Mouse (Mus musculus): ENCODE results near the gene Spats2.

DNA sequence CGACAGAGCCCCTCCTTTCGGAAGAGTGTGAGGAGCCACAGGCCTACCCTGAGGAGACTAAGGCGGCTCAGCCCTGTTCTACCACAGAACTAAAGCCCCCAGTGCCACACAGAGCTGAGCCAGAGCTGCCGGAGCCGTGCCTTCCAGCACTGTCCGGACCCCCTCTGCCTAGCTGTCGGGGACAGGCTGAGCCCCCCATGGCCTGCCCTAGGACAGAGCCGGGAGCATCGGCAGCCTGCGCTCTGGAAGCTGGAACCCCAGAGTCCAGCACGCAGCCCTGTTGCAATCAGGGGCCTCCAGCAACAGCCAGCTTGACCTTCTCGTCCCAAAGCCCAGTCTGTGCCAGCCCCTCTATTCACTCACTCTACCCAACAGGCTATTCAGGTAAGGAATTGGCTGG is 43.4 kb upstream of the Spats2 start:
- TF ChIP-seq CTCF (IDR thresholded peaks at IDR 0.05; ENCODE audit: insufficient read depth, low read length) (no peak), POLR2A (IDR thresholded peaks at IDR 0.05; ENCODE audit: borderline replicate concordance, extremely low read depth, low read depth, low read length) (no peak)

Measured in lung, adult 2 months (tissue).